Mouse (Mus musculus) erythroblast, embryonic 14.5 days (primary cell): ENCODE measurements at regions not wholly inside any gene's neighbourhood (a gene's known extent, or its start where the extent isn't known, plus 50 kb on each side); places are given as distances from the start of the nearest gene placed in this dataset.

Source experiments
- H3K27me3 ChIP-seq: 2 replicates; pipeline ENCODE4 v1.6.1; 2012; ENCODE audit warnings: inconsistent platforms; ENCODE audit not compliant: control insufficient read depth
- H3K36me3 ChIP-seq: 2 replicates; pipeline ENCODE4 v1.6.1; 2012; ENCODE audit warnings: mild to moderate bottlenecking, inconsistent platforms; ENCODE audit not compliant: control insufficient read depth
- H3K4me1 ChIP-seq: 2 replicates; pipeline ENCODE4 v1.6.1; 2012; ENCODE audit warnings: inconsistent platforms; ENCODE audit not compliant: control insufficient read depth
- H3K4me3 ChIP-seq: replicated peaks from 2 replicates; pipeline ENCODE3; 2012; ENCODE audit warnings: moderate library complexity, mild to moderate bottlenecking, inconsistent platforms
- H3K9me3 ChIP-seq: 2 replicates; pipeline ENCODE4 v1.6.1; 2012; ENCODE audit warnings: low read length, inconsistent platforms, mixed read lengths; ENCODE audit not compliant: control insufficient read depth
- GATA1 ChIP-seq: IDR thresholded peaks from 2 replicates; pipeline ENCODE4 v1.6.1; 2012; ENCODE audit warnings: low read length, inconsistent platforms, mixed read lengths
- TAL1 ChIP-seq: IDR thresholded peaks from 3 replicates; pipeline ENCODE4 v1.6.1; 2012; ENCODE audit warnings: low read length, inconsistent platforms, mixed read lengths

- no peaks in the 10 kb centered on the region for H3K4me1 ChIP-seq
- no peak for TF ChIP-seq TAL1
- TF ChIP-seq GATA1: no peak
- no peaks in the 10 kb centered on the region for H3K36me3 ChIP-seq
- H3K9me3 ChIP-seq: no peaks in the 10 kb centered on the region
- no peak overlapping the region for H3K4me3 ChIP-seq
- H3K27me3 ChIP-seq: no peaks in the 10 kb centered on the region
Observed at GRCm38 (mm10) chr13:30067581-30068375, 68.5 kb upstream of the Mboat1 start.

- TF ChIP-seq TAL1: no peak
- no peak for TF ChIP-seq GATA1
- Histone ChIP-seq H3K4me3 (no peak overlapping the region), H3K36me3 (no peaks in the 10 kb centered on the region), H3K4me1 (no peaks in the 10 kb centered on the region), H3K27me3 (no peaks in the 10 kb centered on the region), H3K9me3 (no peaks in the 10 kb centered on the region)
Observed at GRCm38 (mm10) chr13:30065520-30065919, 70.8 kb upstream of the Mboat1 start.

- Histone ChIP-seq H3K9me3 (no peaks in the 10 kb centered on the region), H3K36me3 (no peaks in the 10 kb centered on the region), H3K4me3 (no peak overlapping the region), H3K4me1 (no peaks in the 10 kb centered on the region), H3K27me3 (no peaks in the 10 kb centered on the region)
- TF ChIP-seq GATA1 (no peak), TAL1 (no peak)
Observed at GRCm38 (mm10) chr13:30063741-30064140, 72.5 kb upstream of the Mboat1 start.

- TF ChIP-seq GATA1 (no peak), TAL1 (no peak)
- no peaks in the 10 kb centered on the region for H3K27me3 ChIP-seq
Observed at GRCm38 (mm10) chr13:30062285-30062684, 74.0 kb upstream of the Mboat1 start.

GRCm38 (mm10) chr13:30055141-30055645 is 69.3 kb upstream of the E2f3 start:
- Histone ChIP-seq H3K4me3 (no peak overlapping the region), H3K9me3 (no peaks in the 10 kb centered on the region), H3K4me1 (no peaks in the 10 kb centered on the region), H3K36me3 (no peaks in the 10 kb centered on the region), H3K27me3 (no peaks in the 10 kb centered on the region)
- TF ChIP-seq GATA1: no peak
- no peak for TF ChIP-seq TAL1

More at GRCm38 (mm10) chr13:30062285-30062684, 74.0 kb upstream of the Mboat1 start:
- no peaks in the 10 kb centered on the region for H3K4me1 ChIP-seq
- H3K36me3 ChIP-seq: no peaks in the 10 kb centered on the region
- H3K4me3 ChIP-seq: no peak overlapping the region
- no peaks in the 10 kb centered on the region for H3K9me3 ChIP-seq

- Histone ChIP-seq H3K27me3 (no peaks in the 10 kb centered on the region), H3K4me1 (no peaks in the 10 kb centered on the region), H3K36me3 (no peaks in the 10 kb centered on the region), H3K4me3 (no peak overlapping the region), H3K9me3 (no peaks in the 10 kb centered on the region)
- TF ChIP-seq TAL1: no peak
- TF ChIP-seq GATA1: no peak
Observed at GRCm38 (mm10) chr13:30051891-30052550, 66.2 kb upstream of the E2f3 start.

GRCm38 (mm10) chr13:30050745-30051508 is 65.1 kb upstream of the E2f3 start:
- H3K9me3 ChIP-seq: no peaks in the 10 kb centered on the region
- no peaks in the 10 kb centered on the region for H3K4me1 ChIP-seq
- no peak for TF ChIP-seq GATA1
- no peak for TF ChIP-seq TAL1
- H3K27me3 ChIP-seq: no peaks in the 10 kb centered on the region
- H3K4me3 ChIP-seq: no peak overlapping the region
- H3K36me3 ChIP-seq: no peaks in the 10 kb centered on the region

- Histone ChIP-seq H3K4me1 (no peaks in the 10 kb centered on the region), H3K27me3 (no peaks in the 10 kb centered on the region), H3K9me3 (no peaks in the 10 kb centered on the region), H3K36me3 (no peaks in the 10 kb centered on the region), H3K4me3 (no peak overlapping the region)
- TF ChIP-seq TAL1 (no peak), GATA1 (no peak)
Observed at GRCm38 (mm10) chr13:30048260-30048859, 62.5 kb upstream of the E2f3 start.
